8 mouse cellular contexts compared by ENCODE assay signal in genomic region chr11:101245855-101246701, GRCm38 (mm10). TPM values are rescaled to one million over a fixed set of nuclear protein-coding genes. Genes with fewer than 3 reads are reported as not detected.
DNase-seq lines count a peak whose midpoint lies in the region; ATAC-seq and TF ChIP-seq lines count a peak whose summit lies in the region.

Gene Ramp2 (plus strand): TSS chr11:101246028.

- peak within 1 kb of the TSS; percentile 98 for H3K4me2 ChIP-seq in forebrain, embryonic 12.5 days
- H3K4me2 ChIP-seq in lung, postnatal 0 days (replicated peaks; ENCODE audit: low read depth, low read length) = peak within 1 kb of the TSS; percentile 70

- peak; percentile 60 for ATAC-seq in forebrain, embryonic 12.5 days (ENCODE audit: low FRiP score)
- ATAC-seq in lung, postnatal 0 days = peak; percentile 84

- peaks cover 2% of the 10 kb centered on the region; the same call in 1 of the 2 replicates for H3K27me3 ChIP-seq in ES-Bruce4 (ENCODE audit: control insufficient read depth, insufficient read depth, low read length, poor library complexity, severe bottlenecking)
- H3K27me3 ChIP-seq in forebrain, embryonic 12.5 days = peaks cover 52% of the 10 kb centered on the region
- 0 out of 2 replicates have a peak, but pooled peaks cover 3% of the 10 kb centered on the region for H3K27me3 ChIP-seq in lung, postnatal 0 days (replicated peaks; ENCODE audit: insufficient read depth, low read length)

- no peak within 1 kb of the TSS for H3K27ac ChIP-seq in ES-Bruce4 (ENCODE audit: insufficient read depth, low read length)
- H3K27ac ChIP-seq in forebrain, embryonic 12.5 days = 0 out of 2 replicates have a peak within 1 kb of the TSS, but pooled peaks have one; percentile 20
- H3K27ac ChIP-seq in lung, postnatal 0 days (ENCODE audit: low read length) = peak within 1 kb of the TSS; percentile 92

- no peak for TF ChIP-seq EP300 in ES-Bruce4 (IDR thresholded peaks at IDR 0.05; ENCODE audit: insufficient read depth, low read depth, low read length)
- TF ChIP-seq EP300 in lung, postnatal 0 days (IDR thresholded peaks at IDR 0.05) = no peak

- WGBS in forebrain, embryonic 12.5 days = under 1% methylated on average over 62 of the region's 63 CpGs
- 1% methylated on average over 47 of the region's 63 CpGs for WGBS in lung, postnatal 0 days

- DNase-seq in T-cell, adult 2 months (ENCODE audit: low spot score) = peak; percentile 21
- DNase-seq in heart, postnatal 14 days = peak; percentile 81 to 82
- peak; percentile 60 to 71 for DNase-seq in layer of hippocampus, postnatal 10 days (ENCODE audit: low spot score in 2 of 2)
- DNase-seq in lung, postnatal 0 days (ENCODE audit: low spot score) = peak; percentile 69
- peak; percentile 26 for DNase-seq in right cerebral cortex, postnatal 14 days
- no peak for DNase-seq in spleen, adult 18-20 months

- H3K4me3 ChIP-seq in ES-Bruce4 (ENCODE audit: low read depth, low read length) = peak within 1 kb of the TSS; percentile 55
- H3K4me3 ChIP-seq in forebrain, embryonic 12.5 days (replicated peaks) = peak within 1 kb of the TSS; percentile 61
- peak within 1 kb of the TSS; percentile 50 for H3K4me3 ChIP-seq in lung, postnatal 0 days (ENCODE audit: low read depth, low read length)

- no peaks in the 10 kb centered on the region for H3K36me3 ChIP-seq in ES-Bruce4 (ENCODE audit: control insufficient read depth, insufficient read depth, low read length, poor library complexity, severe bottlenecking)
- H3K36me3 ChIP-seq in forebrain, embryonic 12.5 days (replicated peaks) = no peaks in the 10 kb centered on the region
- H3K36me3 ChIP-seq in lung, postnatal 0 days (ENCODE audit: insufficient read depth, low read length) = no peaks in the 10 kb centered on the region

- H3K4me1 ChIP-seq in ES-Bruce4 (ENCODE audit: control insufficient read depth, insufficient read depth, low read length) = no peaks in the 10 kb centered on the region
- peaks cover 18% of the 10 kb centered on the region for H3K4me1 ChIP-seq in forebrain, embryonic 12.5 days
- no peaks in the 10 kb centered on the region for H3K4me1 ChIP-seq in lung, postnatal 0 days (ENCODE audit: insufficient read depth, low read depth, low read length)

- TF ChIP-seq CTCF in ES-Bruce4 (IDR thresholded peaks at IDR 0.05; ENCODE audit: low read depth, low read length) = no peak
- peak; percentile 3; the same call in 1 of the 2 replicates for TF ChIP-seq CTCF in lung, postnatal 0 days (IDR thresholded peaks at IDR 0.05)

- TF ChIP-seq POLR2A in ES-Bruce4 (IDR thresholded peaks at IDR 0.05; ENCODE audit: insufficient read depth, low read length) = no peak

- intact Hi-C loops in heart, postnatal 14 days (cut with DNase I) = loop anchor here (1.0 kb wide), 1 partner anchor 15 kb away; no protein-coding TSS in a partner anchor

- peak within 1 kb of the TSS; percentile 58 for H3K9ac ChIP-seq in ES-Bruce4 (ENCODE audit: low read depth, poor library complexity, severe bottlenecking)
- peak within 1 kb of the TSS; percentile 76 for H3K9ac ChIP-seq in forebrain, embryonic 12.5 days
- H3K9ac ChIP-seq in lung, postnatal 0 days (replicated peaks; ENCODE audit: low read depth) = peak within 1 kb of the TSS; percentile 64

- H3K9me3 ChIP-seq in ES-Bruce4 (replicated peaks; ENCODE audit: control insufficient read depth, insufficient read depth, low read length, poor library complexity, severe bottlenecking) = no peaks in the 10 kb centered on the region
- no peaks in the 10 kb centered on the region for H3K9me3 ChIP-seq in forebrain, embryonic 12.5 days
- no peaks in the 10 kb centered on the region for H3K9me3 ChIP-seq in lung, postnatal 0 days (ENCODE audit: low read length)

RNA-seq across cellular contexts. Expression of gene Ramp2, which starts in this region (rescaled TPM):
- polyA plus RNA-seq in ES-Bruce4 (2011; ENCODE audit: insufficient read depth, insufficient read length, low read depth, missing spikeins) = 3.4 and 4.9 TPM in 2 replicates
- 43.7 and 49.6 TPM in 2 replicates for polyA plus RNA-seq in forebrain, embryonic 12.5 days (2016; fragmentation: Nextera tagmentation; extraction: Ambion mirVana)
- total RNA-seq in heart, postnatal 14 days (2021) = 100 to 1,000 TPM; 149 to 167 TPM
- 10 to 100 TPM; 69.6 to 70.0 TPM for total RNA-seq in layer of hippocampus, postnatal 10 days (2021)
- 759 and 834 TPM in 2 replicates for polyA plus RNA-seq in lung, postnatal 0 days (2015; fragmentation: Nextera tagmentation; extraction: Ambion mirVana)

Comparison
In these comparisons a context has a peak if more than half of its experiments do, and no peak if none do; other contexts are left out.
1. RNA of gene Ramp2 (polyA plus RNA-seq): 759 to 834 TPM in lung, postnatal 0 days; 43.7 to 49.6 TPM in forebrain, embryonic 12.5 days and 3.4 to 4.9 TPM in ES-Bruce4; every median in the first group is over 10 times any median in the second.
2. DNase-seq: peak in T-cell, adult 2 months (single experiment), heart, postnatal 14 days (2 of 2), layer of hippocampus, postnatal 10 days (2 of 2), lung, postnatal 0 days (single experiment) and right cerebral cortex, postnatal 14 days (single experiment); none in spleen, adult 18-20 months (0 of 2).
3. Peak in every context shown above with its lines, with median percentiles within 50 percentile points of each other: H3K4me3 ChIP-seq and H3K9ac ChIP-seq.